Mouse (Mus musculus): Measurements from ENCODE around the gene Mia.
A peak's percentile ranks its signal among the peaks of the same experiment; 100 is the strongest.

Gene Mia

GRCm38 (mm10) chr7:27184964-27185363 lies 4.0 kb upstream of the Mia start:
- DNase-seq, result no peak

GRCm38 (mm10) chr7:27182498-27182897 lies 1.5 kb upstream of the Mia start:
- DNase-seq, result no peak

GRCm38 (mm10) chr7:27180036-27180435 lies 921 bp downstream of the Mia start:
- peak; percentile 97 for DNase-seq

GRCm38 (mm10) chr7:27179217-27179918 lies 1.6 kb downstream of the Mia start:
- DNase-seq, result peak; percentile 92

DNA sequence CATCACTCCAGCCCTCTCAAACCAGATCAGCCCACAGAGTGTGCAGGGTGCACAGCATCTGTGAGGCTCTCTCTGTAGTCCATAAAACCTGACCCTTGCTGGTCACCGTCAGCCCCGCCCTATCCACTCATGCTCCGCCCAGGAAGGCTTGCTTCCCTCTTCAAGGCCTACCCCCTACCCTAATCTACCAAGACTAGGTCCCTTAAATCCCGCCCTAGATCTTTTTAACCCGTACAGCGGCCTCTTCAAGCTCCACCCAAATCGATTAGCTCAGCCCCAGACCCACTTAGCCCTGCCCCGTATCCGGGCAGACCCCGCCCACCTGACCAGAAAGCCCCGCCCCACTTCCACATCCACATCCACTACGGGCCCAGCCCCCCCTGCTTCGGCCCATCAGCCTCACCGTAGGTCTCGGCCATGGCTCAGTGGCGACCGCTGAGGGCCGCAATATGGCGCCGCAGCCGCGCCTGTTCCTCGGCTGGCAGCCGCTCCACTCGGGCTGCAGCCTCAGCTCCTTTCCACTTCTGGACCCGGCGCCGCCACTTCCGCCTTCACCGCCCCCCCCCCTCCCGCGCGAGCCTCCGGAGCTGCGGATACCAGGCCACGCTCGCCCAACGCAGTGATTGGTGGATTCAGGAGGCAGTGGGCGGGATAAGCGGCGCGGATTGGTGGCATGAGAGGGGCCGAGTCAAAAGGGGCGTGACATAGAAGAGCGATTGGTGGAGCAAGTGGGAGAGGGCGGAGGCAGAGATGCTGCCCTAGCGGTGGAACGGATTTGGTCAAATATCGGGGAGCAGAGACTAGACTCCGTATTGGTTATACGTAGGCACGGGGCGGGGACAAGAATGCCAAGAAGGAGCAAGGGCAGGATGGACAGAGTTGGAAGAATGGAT lies 2.4 kb downstream of the Mia start, which contains the start of gene Rab4b:
TSS of gene Rab4b (minus strand) at position 573 of the 893 bp plus-strand sequence.
- DNase-seq, result peak; percentile 100

DNA sequence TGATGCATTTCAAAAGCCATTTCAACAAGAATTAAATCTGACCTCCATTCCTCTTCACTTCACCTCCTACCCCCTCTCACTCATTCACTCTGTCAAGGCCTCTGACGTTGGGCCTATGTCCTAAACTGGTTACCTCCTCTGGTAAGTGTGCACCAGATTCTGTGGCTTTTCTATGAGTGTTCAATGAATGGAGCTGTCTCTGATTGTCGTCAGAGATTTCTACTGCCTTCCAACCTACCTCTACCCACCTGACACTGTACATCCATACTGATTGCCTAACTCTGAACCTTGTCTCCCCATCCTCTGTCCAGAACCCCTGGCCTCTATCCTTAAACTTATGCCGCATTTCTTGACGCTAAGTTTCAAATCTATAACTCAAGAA lies 3.0 kb downstream of the Mia start:
- peak; percentile 87 for DNase-seq

DNA sequence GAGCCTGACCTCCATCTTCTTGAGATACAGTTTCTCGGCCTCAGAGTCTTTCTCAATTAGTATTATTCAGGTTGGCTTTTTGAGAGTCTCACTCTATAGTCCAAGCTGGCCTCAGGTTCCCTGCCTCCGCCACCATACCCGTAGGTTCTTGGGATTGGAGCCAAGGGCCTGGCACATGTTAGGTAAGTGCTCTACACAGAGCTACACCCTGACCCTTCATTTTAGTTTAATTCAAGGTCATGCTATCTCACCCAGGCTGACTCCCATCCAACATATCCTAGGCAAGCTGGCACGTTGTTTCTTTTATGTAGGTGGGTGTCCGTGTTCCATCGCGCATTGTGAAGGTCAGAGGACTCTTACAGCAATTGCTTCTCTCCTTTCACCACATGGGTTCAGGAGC lies 6.1 kb downstream of the Mia start:
- DNase-seq, result no peak

DNA sequence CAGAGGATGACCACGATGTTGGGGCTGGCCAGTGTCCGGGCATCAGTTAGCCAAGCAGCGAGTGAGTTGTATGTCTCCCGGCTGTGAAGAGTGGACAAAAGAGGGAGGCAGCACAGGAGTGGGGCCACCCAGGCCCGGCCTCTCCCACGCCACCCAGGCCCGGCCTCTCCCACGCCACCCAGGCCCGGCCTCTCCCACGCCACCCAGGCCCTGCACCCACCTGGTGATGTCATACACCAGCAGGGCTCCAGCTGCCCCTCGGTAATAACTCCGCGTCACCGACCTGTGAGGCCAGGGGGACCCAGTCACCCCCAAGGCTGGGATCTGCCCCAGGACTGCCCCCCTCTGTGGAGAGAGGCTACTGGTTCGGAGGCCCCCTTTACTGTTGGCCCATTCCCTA lies 6.5 kb downstream of the Mia start:
- peak; percentile 89 for DNase-seq

DNA sequence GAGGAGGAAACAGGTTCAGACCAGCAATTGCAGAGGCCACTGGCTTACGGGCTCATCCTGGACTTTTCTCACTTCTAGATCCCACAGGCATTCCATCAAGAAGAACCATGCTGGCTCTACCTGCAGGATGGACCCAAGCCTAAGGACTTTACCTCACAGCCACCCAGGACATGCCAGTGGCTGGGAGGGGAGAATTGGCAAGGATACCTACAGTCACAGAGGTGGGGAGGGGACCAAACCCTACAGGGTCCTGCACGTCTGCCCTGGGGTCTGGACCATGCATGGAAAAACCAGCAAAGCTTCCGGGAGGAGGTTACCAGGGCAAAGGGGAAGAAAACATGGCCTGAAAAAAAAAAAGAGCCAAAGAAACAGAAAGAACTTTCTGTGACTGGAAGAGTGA lies 10.0 kb downstream of the Mia start:
- DNase-seq, result peak; percentile 91

GRCm38 (mm10) chr7:27168371-27168770 lies 12.6 kb downstream of the Mia start:
- peak; percentile 94 for DNase-seq

- peak; percentile 92 for DNase-seq
These were observed 13.4 kb downstream of the Mia start for GRCm38 (mm10) chr7:27167475-27168094.

- DNase-seq, result peak; percentile 100
These were observed 14.1 kb downstream of the Mia start, which contains the start of gene Egln2 for GRCm38 (mm10) chr7:27166614-27167474. Gene Egln2 (minus strand): TSS chr7:27166802.

DNA sequence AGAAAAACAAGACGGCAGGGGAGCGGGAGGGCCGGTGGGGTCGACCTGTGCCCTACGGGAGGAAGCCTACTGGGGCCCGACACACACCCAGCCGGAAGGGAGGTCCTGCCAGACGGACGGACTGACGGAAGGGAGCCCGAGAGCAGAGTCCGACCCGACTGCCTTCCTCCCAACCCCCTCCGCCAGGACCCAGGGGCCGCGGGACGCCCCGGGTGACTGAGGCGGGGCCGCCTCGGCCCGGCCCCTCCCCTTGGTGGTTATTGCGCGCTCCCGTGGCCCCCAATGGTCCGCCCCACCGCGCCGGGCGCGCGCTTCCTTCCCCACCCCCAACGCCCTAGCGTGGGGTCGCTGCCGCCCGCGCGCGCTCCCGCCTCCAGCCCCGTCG lies 14.7 kb downstream of the Mia start:
- peak; percentile 100 for DNase-seq

DNA sequence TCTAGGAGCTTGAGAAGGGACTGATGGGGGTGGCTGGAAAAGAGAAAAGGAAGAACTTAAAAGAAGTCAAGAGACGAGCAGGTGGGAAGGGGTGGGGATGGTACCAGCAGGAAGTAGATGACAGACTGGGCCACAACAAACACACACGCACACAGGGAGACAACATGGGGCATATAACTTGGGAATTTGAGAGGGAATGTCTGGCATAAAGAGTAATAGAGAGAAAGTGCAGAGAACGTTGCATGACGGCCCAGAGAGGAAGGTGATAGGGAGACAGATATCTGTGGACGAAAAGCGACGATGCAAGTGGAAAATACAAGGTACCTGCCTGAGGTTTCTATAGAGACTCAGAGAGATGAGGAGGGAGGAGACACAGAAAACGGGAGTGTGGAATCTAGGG lies 15.3 kb downstream of the Mia start:
- peak; percentile 89 for DNase-seq

GRCm38 (mm10) chr7:27165007-27165655 lies 15.8 kb downstream of the Mia start:
- DNase-seq, result peak; percentile 96

GRCm38 (mm10) chr7:27164112-27164947 lies 16.6 kb downstream of the Mia start:
- DNase-seq, result peak; percentile 94

GRCm38 (mm10) chr7:27163450-27163805 lies 17.5 kb downstream of the Mia start:
- DNase-seq, result peak; percentile 91

DNA sequence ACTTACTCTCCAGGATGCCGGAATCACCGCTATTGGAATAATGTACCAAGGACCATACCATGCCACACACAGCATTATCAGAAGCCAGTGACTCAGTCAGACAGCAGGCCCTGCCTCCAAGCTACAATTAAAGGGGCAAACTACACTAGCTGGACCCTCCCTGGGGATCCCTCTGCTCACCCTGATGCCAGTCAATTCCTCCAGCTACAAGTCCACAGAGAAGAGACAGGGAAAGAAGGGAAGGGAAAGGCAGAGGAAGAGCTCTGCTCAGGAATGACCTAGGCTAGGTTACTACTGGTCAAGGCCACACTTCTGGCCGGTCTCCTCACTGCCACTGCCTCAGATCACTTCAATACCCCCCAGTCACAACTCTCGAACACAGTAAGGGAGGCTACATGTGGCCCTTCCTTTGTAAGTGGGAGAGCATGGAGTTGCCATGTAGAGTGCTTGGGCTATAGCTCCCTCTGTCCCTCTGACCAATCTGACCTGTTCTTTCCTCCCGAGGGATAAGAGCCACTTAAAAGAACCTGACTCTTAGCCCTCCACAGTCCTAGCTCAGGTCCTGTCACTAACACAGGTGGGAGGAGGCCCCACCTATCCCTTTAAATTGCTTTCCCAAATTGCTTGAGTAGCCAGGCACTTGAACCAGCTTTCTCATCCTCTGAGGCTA lies 18.0 kb downstream of the Mia start:
- DNase-seq, result peak; percentile 88

- DNase-seq, result peak; percentile 97
These were observed 19.2 kb downstream of the Mia start for GRCm38 (mm10) chr7:27161744-27162143.

DNA sequence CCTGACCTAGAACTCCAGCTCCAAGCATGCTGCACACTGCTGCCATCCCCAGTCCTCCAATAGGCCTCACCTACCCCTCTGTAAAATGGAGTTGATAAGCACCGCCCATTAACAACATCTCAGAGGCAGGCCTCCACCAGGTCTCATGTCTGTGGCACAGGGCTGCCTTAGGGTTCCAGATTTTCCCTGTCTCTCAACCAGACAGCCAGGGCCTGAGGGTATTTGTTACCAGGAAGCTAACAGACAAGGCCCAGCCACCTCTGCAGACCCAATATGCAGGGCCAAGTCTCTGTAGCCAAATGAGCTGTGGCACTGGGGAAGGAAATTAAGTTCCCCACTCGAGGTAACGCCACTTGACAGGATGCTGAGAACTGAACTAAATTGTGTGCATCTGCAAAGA lies 20.0 kb downstream of the Mia start:
- peak; percentile 93 for DNase-seq

- peak; percentile 99 for DNase-seq
These were observed 21.1 kb downstream of the Mia start for GRCm38 (mm10) chr7:27159882-27160281.
